Mouse (Mus musculus) kidney, postnatal 4 days (tissue): ENCODE measurements around the gene Zfp64.
A peak's percentile ranks its signal among the peaks of the same experiment; 100 is the strongest.

Experiments
- DNase-seq, 2 experiments: peaks; one replicate each; pipeline ENCODE4 v3.0.0; 2021; ENCODE audit warnings: mixed read lengths in 2 of 2

Gene Zfp64

GRCm38 (mm10) chr2:168947663-168948062 is 7.7 kb downstream of the Zfp64 start:
- peak in 1 of 2 experiments; percentile 45 for DNase-seq

- DNase-seq: no peak
These were observed 11.4 kb downstream of the Zfp64 start for GRCm38 (mm10) chr2:168944011-168944410.

GRCm38 (mm10) chr2:168939941-168940340 is 15.4 kb downstream of the Zfp64 start:
- no peak for DNase-seq

- no peak for DNase-seq
These were observed 16.0 kb downstream of the Zfp64 start for GRCm38 (mm10) chr2:168939261-168939933.

GRCm38 (mm10) chr2:168936896-168937295 is 18.5 kb downstream of the Zfp64 start:
- DNase-seq: no peak

- no peak for DNase-seq
These were observed 20.2 kb downstream of the Zfp64 start for GRCm38 (mm10) chr2:168935165-168935564.

GRCm38 (mm10) chr2:168931686-168932085 is 23.7 kb downstream of the Zfp64 start:
- no peak for DNase-seq

- DNase-seq: peak; percentile 84 to 86
These were observed 25.7 kb downstream of the Zfp64 start for GRCm38 (mm10) chr2:168929691-168930090.

- peak in 1 of 2 experiments; percentile 28 for DNase-seq
These were observed 28.0 kb downstream of the Zfp64 start for GRCm38 (mm10) chr2:168927401-168927800.

- DNase-seq: no peak
These were observed 29.1 kb downstream of the Zfp64 start for GRCm38 (mm10) chr2:168926257-168926810.

GRCm38 (mm10) chr2:168923706-168924105 is 31.7 kb downstream of the Zfp64 start:
- DNase-seq: peak; percentile 72 to 74

GRCm38 (mm10) chr2:168922466-168922865 is 32.9 kb downstream of the Zfp64 start:
- DNase-seq: no peak

GRCm38 (mm10) chr2:168920007-168920406 is 35.4 kb downstream of the Zfp64 start:
- no peak for DNase-seq

- peak in 1 of 2 experiments; percentile 11 for DNase-seq
These were observed 42.3 kb downstream of the Zfp64 start for GRCm38 (mm10) chr2:168912901-168913721.

GRCm38 (mm10) chr2:168912051-168912891 is 43.1 kb downstream of the Zfp64 start:
- DNase-seq: peak; percentile 47 to 57

GRCm38 (mm10) chr2:168911527-168911926 is 43.9 kb downstream of the Zfp64 start:
- DNase-seq: no peak

GRCm38 (mm10) chr2:168906022-168906421 is 49.4 kb downstream of the Zfp64 start:
- DNase-seq: no peak

- DNase-seq: no peak
These were observed 50.5 kb downstream of the Zfp64 start for GRCm38 (mm10) chr2:168904846-168905245.

- peak; percentile 68 to 73 for DNase-seq
These were observed 51.2 kb downstream of the Zfp64 start for GRCm38 (mm10) chr2:168904188-168904587.

GRCm38 (mm10) chr2:168902634-168903033 is 52.8 kb downstream of the Zfp64 start:
- DNase-seq: peak; percentile 68 to 70

GRCm38 (mm10) chr2:168897906-168898305 is 57.5 kb downstream of the Zfp64 start:
- DNase-seq: no peak

GRCm38 (mm10) chr2:168895531-168895930 is 59.9 kb downstream of the Zfp64 start:
- DNase-seq: no peak

GRCm38 (mm10) chr2:168894738-168895137 is 60.6 kb downstream of the Zfp64 start:
- DNase-seq: no peak
